ENCODE assay signal across 9 mouse cellular contexts in the genomic region with DNA sequence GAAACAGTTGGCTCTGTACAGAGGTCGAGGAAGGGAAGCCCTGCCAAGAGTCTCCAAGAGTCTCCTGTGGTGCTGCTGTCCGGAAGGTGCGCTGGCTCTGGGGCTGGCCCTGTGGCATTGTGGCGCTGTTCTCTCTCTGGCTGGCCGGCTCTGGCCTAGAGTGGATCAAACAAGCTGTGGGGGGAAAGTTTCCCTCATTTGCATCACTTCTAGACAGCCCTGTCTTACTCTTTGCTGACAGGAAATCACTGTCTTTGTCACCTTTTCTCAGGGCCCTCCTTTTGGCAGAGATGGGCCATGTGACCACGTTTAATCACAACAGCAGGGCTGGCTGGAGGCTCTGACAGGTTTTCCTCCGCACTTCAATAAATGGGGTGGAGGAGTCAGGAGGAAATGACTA.
DNase-seq lines count a peak whose midpoint lies in the region; ATAC-seq lines count a peak whose summit lies in the region.
"Had no signal": no experiment of that assay in that cellular context is flagged by ENCODE, and none has a peak within 500 bp of the region (broad histone marks: within the 10 kb centered on the region; RNA-seq: fewer than 3 reads in every experiment).

No protein-coding gene starts in this region.

- no peaks in the 10 kb centered on the region for H3K27me3 ChIP-seq in forebrain, embryonic 14.5 days (replicated peaks; ENCODE audit: control insufficient read depth, insufficient read depth, low read length)
- H3K27me3 ChIP-seq in hindbrain, embryonic 13.5 days: no peaks in the 10 kb centered on the region
- no peaks in the 10 kb centered on the region for H3K27me3 ChIP-seq in limb, embryonic 10.5 days (ENCODE audit: low read depth, poor library complexity, severe bottlenecking)
- H3K27me3 ChIP-seq in liver, embryonic 11.5 days (replicated peaks; ENCODE audit: control insufficient read depth, insufficient read depth, low read length): no peaks in the 10 kb centered on the region
- H3K27me3 ChIP-seq: Patski had no signal

- H3K27ac ChIP-seq in forebrain, embryonic 14.5 days (ENCODE audit: low read depth, low read length): peak overlapping the region; percentile 83
- peak overlapping the region; percentile 85 for H3K27ac ChIP-seq in hindbrain, embryonic 13.5 days
- H3K27ac ChIP-seq in limb, embryonic 10.5 days: peak overlapping the region; percentile 78
- H3K27ac ChIP-seq in liver, embryonic 11.5 days (ENCODE audit: low read depth, low read length): no peak overlapping the region

- H3K4me2 ChIP-seq in forebrain, embryonic 14.5 days (ENCODE audit: low read length): peak overlapping the region; percentile 37
- H3K4me2 ChIP-seq in hindbrain, embryonic 13.5 days: peak overlapping the region; percentile 33; the same call in 1 of the 2 replicates
- H3K4me2 ChIP-seq in liver, embryonic 11.5 days: no peak overlapping the region

- intact Hi-C loops in left cerebral cortex, postnatal 25 days (cut with DNase I): loop anchor here (1.0 to 5.0 kb wide), 2 partner anchors 216 to 810 kb away; a partner anchor contains a TSS

- ATAC-seq in forebrain, embryonic 14.5 days: peak; percentile 92
- peak; percentile 90 for ATAC-seq in hindbrain, embryonic 13.5 days (ENCODE audit: low FRiP score)
- no peak for ATAC-seq in liver, embryonic 11.5 days (replicated peaks; ENCODE audit: low FRiP score)
- ATAC-seq: Patski had no signal

- no peak overlapping the region for H3K4me3 ChIP-seq in forebrain, embryonic 14.5 days (ENCODE audit: low read depth, low read length)
- no peak overlapping the region for H3K4me3 ChIP-seq in hindbrain, embryonic 13.5 days
- H3K4me3 ChIP-seq in limb, embryonic 10.5 days: no peak overlapping the region
- no peak overlapping the region for H3K4me3 ChIP-seq in liver, embryonic 11.5 days (ENCODE audit: low read depth, low read length)

- peaks cover 19% of the 10 kb centered on the region for H3K4me1 ChIP-seq in forebrain, embryonic 14.5 days (ENCODE audit: control insufficient read depth, insufficient read depth, low read length)
- peaks cover 18% of the 10 kb centered on the region for H3K4me1 ChIP-seq in hindbrain, embryonic 13.5 days (replicated peaks)
- peaks cover 18% of the 10 kb centered on the region for H3K4me1 ChIP-seq in limb, embryonic 10.5 days
- H3K4me1 ChIP-seq in liver, embryonic 11.5 days (replicated peaks; ENCODE audit: control insufficient read depth, insufficient read depth, low read length): no peaks in the 10 kb centered on the region

- DNase-seq in left cerebral cortex, postnatal 25 days (ENCODE audit: low spot score in 2 of 2): peak; percentile 31 to 34
- DNase-seq in left cerebral cortex, adult 18-20 months (ENCODE audit: low spot score in 2 of 2): no peak
- peak; percentile 31 for DNase-seq in cerebellum, adult 11 months
- DNase-seq in forebrain, embryonic 14.5 days (ENCODE audit: low spot score): peak; percentile 79
- peak; percentile 76 for DNase-seq in limb, embryonic 10.5 days (ENCODE audit: low spot score)
- peak; percentile 24 for DNase-seq in right cerebral cortex, postnatal 4 days
- DNase-seq in liver, embryonic 11.5 days (ENCODE audit: low spot score): no peak

- 0 out of 2 replicates have a peak overlapping the region, but pooled peaks have one; percentile 18 for H3K9ac ChIP-seq in forebrain, embryonic 14.5 days (ENCODE audit: low read length)
- H3K9ac ChIP-seq in hindbrain, embryonic 13.5 days: no peak overlapping the region
- H3K9ac ChIP-seq in liver, embryonic 11.5 days (ENCODE audit: low read depth, low read length): no peak overlapping the region

- H3K36me3 ChIP-seq in forebrain, embryonic 14.5 days (ENCODE audit: control insufficient read depth, insufficient read depth, low read length): 0 out of 2 replicates have a peak, but pooled peaks cover 3% of the 10 kb centered on the region
- 0 out of 2 replicates have a peak, but pooled peaks cover 2% of the 10 kb centered on the region for H3K36me3 ChIP-seq in hindbrain, embryonic 13.5 days
- no peaks in the 10 kb centered on the region for H3K36me3 ChIP-seq in limb, embryonic 10.5 days
- H3K36me3 ChIP-seq in liver, embryonic 11.5 days (ENCODE audit: control insufficient read depth, insufficient read depth, low read length): no peaks in the 10 kb centered on the region

- no peaks in the 10 kb centered on the region for H3K9me3 ChIP-seq in forebrain, embryonic 14.5 days (replicated peaks; ENCODE audit: control insufficient read depth, low read length)
- H3K9me3 ChIP-seq in hindbrain, embryonic 13.5 days: no peaks in the 10 kb centered on the region
- H3K9me3 ChIP-seq in limb, embryonic 10.5 days (replicated peaks): no peaks in the 10 kb centered on the region
- no peaks in the 10 kb centered on the region for H3K9me3 ChIP-seq in liver, embryonic 11.5 days (ENCODE audit: control insufficient read depth, low read length)

- under 1% methylated on average over 7 of the region's 7 CpGs for WGBS in forebrain, embryonic 14.5 days
- 4% methylated on average over 7 of the region's 7 CpGs for WGBS in hindbrain, embryonic 13.5 days
- 5% methylated on average over 7 of the region's 7 CpGs for WGBS in limb, embryonic 10.5 days
- WGBS in liver, embryonic 11.5 days: 17% methylated on average over 7 of the region's 7 CpGs

Comparison
In these comparisons a context has a peak if more than half of its experiments do, and no peak if none do; other contexts are left out.
1. DNase-seq: peak in left cerebral cortex, postnatal 25 days (2 of 2), cerebellum, adult 11 months (single experiment), forebrain, embryonic 14.5 days (single experiment), limb, embryonic 10.5 days (single experiment) and right cerebral cortex, postnatal 4 days (single experiment); none in left cerebral cortex, adult 18-20 months (0 of 2) and liver, embryonic 11.5 days (single experiment).